Mouse (Mus musculus): Measurements from ENCODE around the gene Cpn2. TPM values are rescaled to one million over a fixed set of nuclear protein-coding genes. Genes with fewer than 3 reads are reported as not detected.

The Cpn2 gene
- polyA plus RNA-seq, 1 experiment: not detected

DNA sequence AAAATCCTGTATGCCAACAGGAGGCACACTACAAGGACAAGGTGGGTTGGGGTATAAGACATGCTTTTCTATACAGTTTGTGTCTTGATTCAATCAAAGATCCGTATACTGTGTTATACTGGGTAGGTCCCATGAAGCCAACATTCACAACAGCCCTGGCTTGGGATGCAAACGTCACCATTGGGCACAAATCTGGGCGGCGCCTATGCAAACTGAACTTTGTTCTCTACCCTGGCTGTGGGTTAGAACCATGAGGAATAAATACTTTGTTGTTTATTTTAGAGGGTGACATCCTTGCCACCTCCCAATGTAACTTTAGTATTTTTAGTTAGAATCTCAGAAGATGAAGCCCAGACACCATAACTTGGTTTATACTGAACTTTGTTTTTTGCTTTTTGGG is 13.9 kb downstream of the Cpn2 start:
- Histone ChIP-seq H3K36me3 (replicated peaks; ENCODE audit: low read length) (no peaks in the 10 kb centered on the region), H3K4me1 (peaks cover 44% of the 10 kb centered on the region), H3K9me3 (no peaks in the 10 kb centered on the region), H3K4me3 (replicated peaks) (no peak overlapping the region), H3K27me3 (replicated peaks) (peaks cover 31% of the 10 kb centered on the region)
- no peak for TF ChIP-seq GATA1 (IDR thresholded peaks at IDR 0.05; ENCODE audit: borderline replicate concordance, low read length)

DNA sequence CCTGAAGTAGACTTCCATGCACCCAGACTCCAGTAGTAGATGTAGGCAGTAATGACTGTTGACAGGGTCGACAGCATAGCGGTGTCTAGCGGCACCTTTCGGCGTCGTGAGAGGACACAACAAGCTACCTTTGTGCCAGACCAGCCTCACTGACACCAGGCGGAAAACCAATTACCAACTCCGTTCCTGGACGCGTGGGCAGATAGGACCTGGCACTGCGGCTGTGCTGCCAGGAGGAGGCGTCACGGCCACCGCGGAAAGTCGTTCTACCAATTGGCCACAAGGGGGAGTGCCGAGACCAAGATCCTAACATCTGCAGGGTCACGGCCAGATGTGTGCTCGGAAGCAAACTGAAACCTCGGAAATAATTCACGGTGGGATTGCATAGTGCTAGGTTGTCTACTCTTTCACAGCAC is 15.3 kb downstream of the Cpn2 start:
- no peak for TF ChIP-seq GATA1 (IDR thresholded peaks at IDR 0.05; ENCODE audit: borderline replicate concordance, low read length)
- TF ChIP-seq FLI1 (IDR thresholded peaks at IDR 0.05; ENCODE audit: low read length): no peak
- peaks cover 33% of the 10 kb centered on the region for H3K4me1 ChIP-seq
- peak overlapping the region; percentile 91 for H3K4me3 ChIP-seq (replicated peaks)
- H3K27me3 ChIP-seq (replicated peaks): peaks cover 34% of the 10 kb centered on the region
- peaks cover 2% of the 10 kb centered on the region; the same call in 1 of the 2 replicates for H3K9me3 ChIP-seq
- no peaks in the 10 kb centered on the region for H3K36me3 ChIP-seq (replicated peaks; ENCODE audit: low read length)

- Histone ChIP-seq H3K4me1 (peaks cover 30% of the 10 kb centered on the region), H3K36me3 (replicated peaks; ENCODE audit: low read length) (no peaks in the 10 kb centered on the region), H3K27me3 (replicated peaks) (peaks cover 45% of the 10 kb centered on the region), H3K4me3 (replicated peaks) (peak overlapping the region; percentile 42), H3K9me3 (peaks cover 36% of the 10 kb centered on the region)
- TF ChIP-seq FLI1 (IDR thresholded peaks at IDR 0.05; ENCODE audit: low read length) (no peak), GATA1 (IDR thresholded peaks at IDR 0.05; ENCODE audit: borderline replicate concordance, low read length) (no peak)
Measured at GRCm38 (mm10) chr16:30244037-30244700, 23.1 kb downstream of the Cpn2 start.

DNA sequence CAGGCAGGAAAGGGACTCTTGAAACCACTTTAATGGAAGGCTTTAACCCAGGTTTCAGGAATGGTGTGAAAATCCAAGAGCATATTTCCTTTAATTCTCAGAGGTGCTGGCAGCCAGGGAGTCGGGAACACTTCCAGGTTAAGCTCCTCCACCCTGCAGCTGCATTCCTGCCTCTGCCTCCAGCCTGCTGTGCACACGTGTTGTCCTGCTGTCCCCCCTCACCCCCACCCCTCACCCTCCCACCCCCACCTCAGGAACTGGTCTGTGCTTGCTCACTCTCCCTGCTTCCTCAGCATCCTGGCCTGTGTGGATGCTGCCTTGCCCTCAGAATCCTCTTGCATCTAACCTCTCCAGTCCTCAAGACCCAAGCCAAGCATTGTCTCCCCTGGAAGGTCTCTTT is 25.7 kb downstream of the Cpn2 start:
- peaks cover 52% of the 10 kb centered on the region for H3K27me3 ChIP-seq (replicated peaks)
- no peak for TF ChIP-seq GATA1 (IDR thresholded peaks at IDR 0.05; ENCODE audit: borderline replicate concordance, low read length)
- no peak for TF ChIP-seq FLI1 (IDR thresholded peaks at IDR 0.05; ENCODE audit: low read length)
- peaks cover 44% of the 10 kb centered on the region for H3K4me1 ChIP-seq
- no peak overlapping the region for H3K4me3 ChIP-seq (replicated peaks)
- H3K36me3 ChIP-seq (replicated peaks; ENCODE audit: low read length): no peaks in the 10 kb centered on the region
- H3K9me3 ChIP-seq: peaks cover 30% of the 10 kb centered on the region

GRCm38 (mm10) chr16:30238791-30239190 is 28.5 kb downstream of the Cpn2 start:
- Histone ChIP-seq H3K27me3 (replicated peaks) (peaks cover 59% of the 10 kb centered on the region), H3K36me3 (replicated peaks; ENCODE audit: low read length) (no peaks in the 10 kb centered on the region)

GRCm38 (mm10) chr16:30236091-30236699 is 31.1 kb downstream of the Cpn2 start:
- Histone ChIP-seq H3K27me3 (replicated peaks) (peaks cover 43% of the 10 kb centered on the region), H3K4me3 (replicated peaks) (peak overlapping the region; percentile 93), H3K4me1 (peaks cover 71% of the 10 kb centered on the region), H3K9me3 (peaks cover 4% of the 10 kb centered on the region), H3K36me3 (replicated peaks; ENCODE audit: low read length) (no peaks in the 10 kb centered on the region)
- TF ChIP-seq FLI1 (IDR thresholded peaks at IDR 0.05; ENCODE audit: low read length) (no peak), GATA1 (IDR thresholded peaks at IDR 0.05; ENCODE audit: borderline replicate concordance, low read length) (no peak)

More at GRCm38 (mm10) chr16:30238791-30239190, 28.5 kb downstream of the Cpn2 start:
- peaks cover 71% of the 10 kb centered on the region for H3K4me1 ChIP-seq
- H3K9me3 ChIP-seq: peaks cover 8% of the 10 kb centered on the region
- no peak for TF ChIP-seq FLI1 (IDR thresholded peaks at IDR 0.05; ENCODE audit: low read length)
- no peak for TF ChIP-seq GATA1 (IDR thresholded peaks at IDR 0.05; ENCODE audit: borderline replicate concordance, low read length)
- H3K4me3 ChIP-seq (replicated peaks): no peak overlapping the region

DNA sequence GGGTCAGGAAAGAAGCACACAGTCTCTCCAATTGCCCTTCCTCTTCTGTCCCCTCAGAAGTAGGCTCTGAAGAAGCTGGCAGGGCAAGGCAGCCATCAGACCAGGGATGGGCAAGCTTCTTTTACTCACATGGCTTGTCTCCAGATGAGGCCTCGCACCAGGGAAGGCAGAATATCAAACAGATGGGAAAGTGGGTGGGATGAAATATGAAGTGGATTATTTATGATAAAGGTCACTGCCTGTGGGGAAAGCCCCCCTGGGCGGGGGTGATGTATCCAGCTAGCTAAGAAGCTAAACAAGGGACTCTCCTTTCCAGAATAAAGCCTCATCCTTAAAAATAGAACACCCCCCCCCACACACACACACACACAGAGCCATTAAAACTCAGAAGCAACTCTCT is 31.7 kb downstream of the Cpn2 start:
- TF ChIP-seq GATA1 (IDR thresholded peaks at IDR 0.05; ENCODE audit: borderline replicate concordance, low read length) (no peak), FLI1 (IDR thresholded peaks at IDR 0.05; ENCODE audit: low read length) (no peak)
- Histone ChIP-seq H3K9me3 (no peaks in the 10 kb centered on the region), H3K4me3 (replicated peaks) (peak overlapping the region; percentile 93), H3K27me3 (replicated peaks) (peaks cover 39% of the 10 kb centered on the region), H3K36me3 (replicated peaks; ENCODE audit: low read length) (no peaks in the 10 kb centered on the region), H3K4me1 (peaks cover 71% of the 10 kb centered on the region)

GRCm38 (mm10) chr16:30234636-30235546 is 32.4 kb downstream of the Cpn2 start:
- Histone ChIP-seq H3K9me3 (peaks cover under 1% of the 10 kb centered on the region), H3K27me3 (replicated peaks) (peaks cover 37% of the 10 kb centered on the region), H3K36me3 (replicated peaks; ENCODE audit: low read length) (no peaks in the 10 kb centered on the region), H3K4me3 (replicated peaks) (peak overlapping the region; percentile 47), H3K4me1 (peaks cover 71% of the 10 kb centered on the region)
- TF ChIP-seq FLI1 (IDR thresholded peaks at IDR 0.05; ENCODE audit: low read length): no peak

DNA sequence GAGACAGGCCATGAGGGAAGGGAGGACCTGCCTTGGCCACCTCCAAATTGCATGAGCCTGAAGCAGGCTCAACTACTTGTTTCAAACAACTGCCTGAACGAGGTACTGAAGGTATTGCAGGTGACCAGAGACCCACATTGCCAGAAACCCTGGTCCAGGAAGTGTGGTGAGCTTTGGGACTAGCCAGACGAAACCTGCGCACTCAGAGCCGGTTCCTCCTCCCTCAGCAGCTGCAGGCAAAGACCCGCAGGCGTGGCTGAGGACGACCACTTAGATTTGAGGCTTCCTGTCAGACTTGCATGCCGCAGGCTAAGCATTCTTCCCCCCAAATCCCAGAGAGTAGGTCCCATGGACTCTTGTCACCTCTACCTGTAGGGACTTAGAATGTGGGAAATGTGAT is 33.2 kb downstream of the Cpn2 start:
- H3K9me3 ChIP-seq: peaks cover 6% of the 10 kb centered on the region
- TF ChIP-seq FLI1 (IDR thresholded peaks at IDR 0.05; ENCODE audit: low read length): no peak
- TF ChIP-seq GATA1 (IDR thresholded peaks at IDR 0.05; ENCODE audit: borderline replicate concordance, low read length): no peak
- H3K36me3 ChIP-seq (replicated peaks; ENCODE audit: low read length): peaks cover 2% of the 10 kb centered on the region
- peaks cover 34% of the 10 kb centered on the region for H3K27me3 ChIP-seq (replicated peaks)
- H3K4me3 ChIP-seq (replicated peaks): peak overlapping the region; percentile 18
- H3K4me1 ChIP-seq: peaks cover 69% of the 10 kb centered on the region
